Mouse (Mus musculus) MN1 (cell line): ENCODE measurements around the gene 6030452D12Rik.

Experiments
- DNase-seq: peaks from one replicate; pipeline ENCODE4 v3.0.0-alpha.2; 2016; ENCODE audit warnings: low spot score

The 6030452D12Rik gene

DNA sequence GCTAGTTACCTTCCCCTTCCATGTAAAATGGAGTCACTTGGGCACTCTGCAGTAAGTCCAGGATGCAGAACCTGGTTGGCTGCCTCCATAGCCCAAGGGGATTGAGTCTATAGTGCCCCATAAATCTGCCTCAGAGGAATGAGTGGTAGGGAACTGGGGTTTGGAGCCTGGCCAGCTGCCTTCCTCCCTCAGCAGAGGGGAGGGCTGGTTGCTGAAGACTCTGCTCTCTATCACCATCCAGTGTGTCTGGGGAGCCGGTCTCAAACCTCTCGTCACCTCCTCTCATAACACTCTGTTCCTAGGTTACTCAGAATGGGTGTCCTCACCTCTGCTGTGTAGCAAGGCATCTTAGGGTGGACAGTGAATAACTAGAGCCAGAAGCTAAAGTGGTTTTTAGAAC is 16.3 kb downstream of the 6030452D12Rik start:
- DNase-seq = no peak

DNA sequence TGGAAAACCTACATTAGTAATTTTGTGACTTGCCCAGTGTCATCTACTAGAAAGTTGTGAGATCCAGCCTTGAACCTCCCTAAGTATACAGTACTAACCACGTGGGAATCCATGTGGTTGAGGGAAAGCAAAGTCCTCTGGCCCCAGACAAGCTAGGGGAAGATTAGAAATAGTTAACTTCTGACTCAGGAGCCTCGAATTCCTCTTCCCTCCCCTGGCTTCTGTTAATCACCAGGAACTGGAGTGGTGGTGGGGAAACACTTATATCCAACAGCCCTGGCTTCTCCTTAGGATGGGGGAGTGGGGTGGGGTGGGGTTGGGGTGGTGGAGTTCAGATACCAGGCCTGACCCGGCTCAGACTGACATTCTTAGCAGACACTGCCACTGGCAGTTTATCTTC is 18.4 kb downstream of the 6030452D12Rik start:
- DNase-seq = no peak

DNA sequence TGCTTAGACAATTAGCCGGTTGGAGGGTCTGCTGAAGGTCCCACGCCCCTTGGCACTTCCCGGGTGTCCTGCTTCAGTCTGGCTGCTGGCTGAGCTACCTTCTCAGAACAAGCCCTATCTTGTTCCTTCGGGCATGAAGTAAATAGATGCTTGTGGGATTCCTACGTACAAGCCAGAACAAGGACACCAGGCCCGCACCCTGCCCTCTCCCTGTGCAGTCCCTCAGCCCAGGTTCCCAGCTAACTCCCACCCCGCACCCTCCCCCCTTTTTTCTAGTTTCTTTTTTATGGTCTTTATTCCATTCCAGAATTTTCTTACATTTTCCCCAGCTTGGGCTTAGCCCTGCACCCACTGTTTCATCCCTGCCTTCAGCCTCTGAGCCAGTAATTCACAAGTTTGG is 20.3 kb downstream of the 6030452D12Rik start:
- DNase-seq = no peak

DNA sequence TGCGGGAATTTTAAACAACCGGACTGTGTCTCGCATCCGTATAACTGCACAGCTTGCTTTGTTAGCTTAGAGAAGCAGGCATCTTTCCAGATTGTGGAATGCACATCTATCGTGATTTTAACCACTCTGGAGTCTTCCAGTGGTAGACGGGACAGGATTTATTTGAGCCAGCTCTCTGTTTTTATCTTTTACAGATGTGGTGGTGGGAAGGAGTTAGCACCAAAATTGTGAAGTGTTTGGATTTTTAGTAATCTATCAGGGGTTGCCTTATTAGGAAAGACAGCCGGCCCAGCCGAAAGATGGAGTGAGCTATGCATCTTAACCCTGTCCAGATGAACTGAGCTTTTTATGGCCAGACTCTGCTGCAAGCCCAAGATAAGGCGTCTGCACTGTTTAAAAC is 21.5 kb downstream of the 6030452D12Rik start:
- DNase-seq = no peak

DNA sequence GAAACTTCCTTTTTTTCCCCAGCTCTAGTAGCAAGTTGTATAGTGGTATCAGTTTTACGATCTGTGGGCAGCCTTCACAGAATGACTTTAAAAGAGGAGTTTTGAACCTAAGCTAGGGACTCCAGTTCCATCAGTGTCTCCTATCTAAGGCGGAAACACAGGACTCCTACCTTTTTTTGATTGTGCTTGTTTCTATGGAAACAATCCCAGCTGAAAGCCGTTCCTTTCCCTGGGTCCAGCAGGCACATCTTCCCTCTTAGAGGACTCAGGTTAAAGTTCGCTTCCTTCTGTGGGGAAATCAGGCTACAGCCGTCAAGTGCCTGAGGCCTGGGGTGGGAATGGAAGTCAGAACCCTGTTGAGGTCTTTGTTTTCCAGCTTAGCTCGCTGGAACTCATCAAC is 26.4 kb downstream of the 6030452D12Rik start:
- no peak for DNase-seq

DNA sequence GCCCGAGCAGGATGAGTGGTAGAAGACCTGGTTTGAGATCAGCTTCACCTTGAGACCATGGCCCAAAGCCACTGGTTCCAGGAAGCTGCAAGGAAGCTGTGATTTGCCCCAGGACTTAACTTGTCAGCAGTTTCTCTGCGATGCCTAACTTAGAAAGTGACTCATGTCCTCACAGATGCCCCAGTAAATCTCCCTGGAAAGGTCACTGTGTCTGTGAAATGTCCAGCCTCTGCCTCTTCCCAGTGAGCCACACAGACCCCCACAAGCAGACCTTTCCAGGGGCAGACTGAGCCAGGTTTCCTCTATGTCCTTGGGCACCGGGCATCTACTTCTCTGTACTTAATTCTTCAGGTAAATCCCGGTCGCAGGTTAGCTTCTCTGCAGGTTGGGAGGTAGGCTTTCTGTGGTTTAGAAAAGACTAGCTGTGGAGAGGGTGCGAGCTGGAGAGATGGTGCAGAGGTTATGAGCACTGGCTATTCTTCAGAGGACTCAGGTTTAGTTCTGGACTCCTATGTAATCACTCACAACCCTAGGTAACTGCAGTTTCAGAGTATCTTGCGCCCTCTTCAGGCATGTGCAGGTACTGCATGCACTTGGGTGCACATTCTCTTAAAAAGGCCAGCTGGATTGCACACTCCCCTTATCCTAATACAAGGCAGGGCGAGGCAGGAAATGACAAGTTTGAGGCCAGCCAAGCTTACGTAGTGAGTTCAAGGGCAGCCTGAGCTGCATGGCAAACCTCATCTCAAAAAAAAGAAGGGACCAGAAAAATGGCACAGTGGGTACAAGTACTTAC is 27.1 kb downstream of the 6030452D12Rik start:
- no peak for DNase-seq

DNA sequence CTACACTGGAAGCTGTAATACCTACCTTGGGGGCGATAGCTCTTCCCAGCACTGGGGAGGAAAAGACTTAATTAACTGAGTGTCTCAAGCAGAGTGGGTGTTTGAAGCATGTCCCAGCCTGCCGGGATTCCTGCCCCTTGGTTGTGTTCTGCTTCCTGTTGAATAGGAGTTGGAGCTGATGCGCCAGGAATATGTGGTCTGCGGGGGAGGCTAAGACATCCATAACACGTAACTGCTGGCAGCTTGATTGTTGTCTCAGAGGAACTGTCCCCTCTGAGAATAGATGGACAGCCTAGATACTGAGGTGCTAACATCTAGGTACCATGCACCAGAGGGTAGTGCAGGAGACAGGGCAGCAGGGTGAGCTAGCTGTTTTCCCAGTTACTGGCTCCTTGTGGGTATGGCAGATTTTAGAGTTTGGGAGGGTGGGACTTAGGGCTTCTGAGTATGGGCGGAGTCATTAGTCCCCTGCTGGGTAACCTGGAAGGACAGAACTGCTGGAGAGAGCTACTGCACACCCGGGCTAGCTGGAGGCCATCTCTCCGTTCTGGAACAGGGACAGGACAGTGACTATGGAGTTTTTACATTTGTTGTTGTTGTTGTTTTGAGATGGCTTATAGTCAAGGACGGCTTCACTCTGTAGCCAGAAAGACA is 28.4 kb downstream of the 6030452D12Rik start:
- no peak for DNase-seq

DNA sequence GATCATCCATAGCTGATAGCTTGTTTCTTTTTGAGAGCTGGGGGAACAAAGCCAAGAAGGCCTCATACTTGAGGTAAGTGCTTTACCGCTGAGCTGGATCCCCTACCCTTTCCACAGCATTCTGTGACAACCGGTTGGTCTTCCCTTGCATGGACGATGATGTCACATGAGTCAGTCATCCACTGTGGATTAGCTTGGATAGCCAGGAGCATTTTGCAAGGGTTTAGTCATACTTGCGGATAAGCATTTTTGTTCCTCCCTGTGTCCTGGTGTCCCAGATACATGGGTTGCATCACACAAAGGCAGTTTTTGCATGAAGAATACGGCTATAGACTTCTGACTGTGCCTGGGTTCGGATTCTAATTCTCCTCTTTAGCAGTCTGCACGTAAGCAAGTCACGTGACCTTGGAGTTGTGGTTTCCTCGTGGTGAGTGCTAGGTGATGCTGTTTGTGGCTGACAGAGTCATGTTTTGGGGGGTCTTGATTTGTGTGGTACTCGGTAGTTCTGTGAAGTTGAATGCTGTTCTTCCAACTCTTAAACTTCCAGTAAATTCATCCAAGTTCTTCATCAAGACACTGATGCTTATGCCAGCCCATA is 29.7 kb downstream of the 6030452D12Rik start:
- no peak for DNase-seq

DNA sequence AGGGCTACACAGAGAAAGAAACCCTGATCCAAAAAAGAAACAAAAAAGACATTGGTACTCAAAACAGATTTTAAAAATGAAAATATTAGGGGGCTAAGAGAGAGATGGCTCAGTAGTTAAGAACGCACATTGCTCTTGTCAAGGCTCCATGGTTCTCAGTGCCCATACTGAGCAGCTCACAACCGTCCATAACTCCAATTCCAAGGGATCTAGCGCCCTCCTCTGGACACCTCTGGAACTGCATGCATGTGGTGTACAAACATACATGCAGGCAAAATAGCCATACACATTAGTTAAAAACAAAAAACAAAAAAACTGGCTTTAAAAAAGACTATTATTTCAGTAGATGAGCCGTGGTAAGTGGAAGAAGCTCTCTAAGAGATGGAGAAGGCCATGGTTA is 30.2 kb downstream of the 6030452D12Rik start:
- DNase-seq = no peak

DNA sequence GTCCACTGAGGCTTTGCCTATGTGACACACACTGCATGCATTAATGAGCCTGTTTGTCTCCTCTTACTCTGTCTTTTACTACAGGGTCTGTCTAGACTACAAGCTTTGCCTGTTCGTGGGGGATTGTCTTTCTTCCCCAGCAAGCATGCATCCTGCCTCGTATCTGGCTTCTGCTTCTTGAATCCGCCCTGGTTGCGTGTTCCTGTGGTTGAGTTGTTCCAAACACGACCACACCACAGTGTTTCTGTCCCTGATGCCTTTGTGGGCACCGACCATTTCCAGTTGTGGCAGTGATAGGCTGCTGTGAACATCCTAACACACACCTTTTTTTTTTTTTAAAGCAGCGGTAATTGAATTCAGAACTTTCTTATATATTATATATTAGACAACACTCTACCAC is 33.4 kb downstream of the 6030452D12Rik start:
- DNase-seq = no peak

DNA sequence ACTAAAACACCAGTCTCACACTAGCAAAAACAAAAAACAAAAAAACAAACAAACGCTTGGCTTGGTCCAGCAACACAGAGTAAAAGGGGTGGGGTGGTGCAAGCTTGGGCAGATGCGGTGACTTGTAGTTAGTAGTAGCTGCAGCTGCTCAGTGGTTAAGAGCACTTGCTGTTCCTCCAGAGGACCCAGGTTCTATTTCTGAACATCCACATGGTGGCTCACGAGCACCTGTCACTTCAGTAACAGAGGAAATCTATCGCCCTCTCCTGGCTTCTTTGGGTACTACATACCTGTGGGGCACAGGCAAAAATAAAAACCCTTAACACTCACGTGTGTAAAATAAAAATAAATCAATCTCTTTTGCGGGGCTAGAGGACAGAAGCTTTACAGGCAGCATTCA is 34.1 kb downstream of the 6030452D12Rik start:
- DNase-seq = peak; percentile 43

DNA sequence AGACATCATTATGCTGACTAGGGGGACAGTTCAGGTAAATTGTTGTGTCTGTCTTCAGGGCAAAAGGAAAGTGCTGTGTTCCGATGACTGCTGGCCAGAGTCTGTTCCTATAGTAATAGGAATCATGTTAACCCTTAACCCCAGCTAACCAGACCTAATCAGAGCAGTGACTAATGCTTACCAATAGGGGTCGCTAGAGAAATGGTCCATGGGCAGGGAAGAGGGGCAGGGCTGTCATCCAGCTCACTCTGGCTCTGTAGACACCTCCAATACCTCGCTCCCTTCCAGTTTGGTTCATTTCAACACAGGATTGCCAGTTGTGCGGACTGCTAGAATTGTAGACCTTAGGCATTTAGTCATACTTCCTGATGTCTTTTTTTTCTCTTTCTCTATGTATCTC is 35.1 kb downstream of the 6030452D12Rik start:
- no peak for DNase-seq

DNA sequence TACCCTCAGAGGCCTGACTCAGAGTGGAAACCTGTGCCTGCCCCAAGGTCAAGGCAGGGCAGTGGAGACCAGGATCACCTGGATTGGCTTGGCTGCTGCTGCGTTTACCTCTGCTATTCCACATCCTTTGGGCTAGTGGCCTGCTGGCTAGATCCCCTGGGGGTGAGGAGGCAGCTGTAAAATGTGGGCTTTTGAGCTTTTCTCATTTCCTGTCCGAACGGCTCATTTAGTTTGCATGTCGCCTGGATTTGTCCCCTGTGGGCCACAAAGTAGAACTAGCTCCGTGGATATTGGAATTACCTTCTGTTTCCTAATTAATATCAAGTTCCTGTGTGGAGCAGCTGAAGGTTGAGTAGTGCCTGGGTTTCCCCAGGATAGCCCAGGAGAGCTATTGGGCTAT is 38.9 kb downstream of the 6030452D12Rik start:
- no peak for DNase-seq

DNA sequence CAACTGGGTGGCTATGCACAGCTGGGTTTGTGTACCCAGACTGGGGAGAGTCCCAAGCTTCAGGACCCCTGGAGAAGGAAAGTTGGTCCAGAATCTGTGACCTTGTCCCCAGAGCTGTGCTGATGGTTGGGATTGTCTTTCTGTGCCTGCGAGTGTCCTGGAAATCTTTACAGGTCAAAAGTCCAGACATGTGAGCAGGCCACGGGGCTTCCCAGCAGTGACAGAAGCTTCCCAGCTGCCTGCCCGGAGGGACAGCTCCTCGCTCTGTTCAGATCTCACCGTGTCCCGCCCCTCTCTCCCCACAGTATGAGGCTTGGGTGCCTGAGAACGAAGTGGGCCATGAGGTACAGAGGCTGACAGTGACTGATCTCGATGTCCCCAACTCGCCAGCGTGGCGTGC is 40.7 kb downstream of the 6030452D12Rik start:
- no peak for DNase-seq

DNA sequence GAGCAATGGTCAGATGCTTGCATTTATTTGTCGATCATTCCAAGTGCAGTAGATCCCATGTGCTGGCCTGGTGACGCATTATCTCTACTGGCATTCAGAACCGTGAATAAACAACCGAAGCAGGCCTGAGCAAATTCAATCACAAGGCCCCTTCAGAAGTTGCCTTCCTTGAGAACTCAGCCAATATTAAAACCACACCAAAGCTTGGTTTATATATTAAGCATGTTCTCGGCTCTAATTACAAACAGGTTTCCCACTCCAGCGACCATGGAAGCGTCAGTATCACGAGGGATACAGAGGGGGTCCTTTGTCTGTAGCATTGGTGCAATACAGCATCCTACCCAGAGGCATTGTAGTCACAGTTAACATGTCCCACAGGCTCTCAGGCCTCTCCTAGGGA is 42.7 kb downstream of the 6030452D12Rik start:
- no peak for DNase-seq

DNA sequence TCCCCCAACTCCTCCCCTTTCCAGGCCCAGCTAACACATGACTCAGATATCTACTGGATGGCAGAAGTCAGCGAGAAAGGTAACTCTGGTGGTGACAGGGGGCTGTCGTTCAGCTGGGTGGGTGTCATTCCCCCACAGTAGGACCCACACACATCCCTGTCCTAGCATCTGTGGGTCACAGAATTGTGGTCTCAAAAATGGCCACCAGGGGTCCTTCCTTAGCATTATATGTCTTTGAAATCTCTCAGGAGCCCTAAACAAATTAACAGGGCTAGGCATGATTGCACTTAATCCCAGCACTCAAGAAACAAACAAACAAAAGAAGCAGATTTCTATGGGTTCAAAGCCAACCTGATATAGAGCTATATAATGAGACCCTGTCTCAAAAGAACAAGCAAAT is 44.8 kb downstream of the 6030452D12Rik start:
- no peak for DNase-seq

DNA sequence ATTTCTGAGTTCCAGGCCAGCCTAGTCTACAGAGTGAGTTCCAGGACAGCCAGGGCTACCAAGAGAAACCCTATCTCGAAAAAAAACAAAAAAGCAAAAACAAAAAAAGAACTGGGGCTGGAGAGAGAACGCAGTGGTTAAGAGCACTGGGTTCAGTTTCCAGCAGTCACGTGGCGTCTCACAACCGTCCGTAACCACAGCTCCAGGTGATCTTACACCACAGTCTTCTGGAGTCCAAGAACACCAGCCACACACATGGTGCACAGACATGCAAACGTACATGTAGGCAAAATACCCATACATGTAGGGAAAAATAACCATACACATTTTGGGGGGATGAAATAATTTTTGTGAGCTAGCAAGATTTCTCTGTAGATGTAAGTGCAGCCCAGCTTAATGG is 46.4 kb downstream of the 6030452D12Rik start:
- DNase-seq = no peak

DNA sequence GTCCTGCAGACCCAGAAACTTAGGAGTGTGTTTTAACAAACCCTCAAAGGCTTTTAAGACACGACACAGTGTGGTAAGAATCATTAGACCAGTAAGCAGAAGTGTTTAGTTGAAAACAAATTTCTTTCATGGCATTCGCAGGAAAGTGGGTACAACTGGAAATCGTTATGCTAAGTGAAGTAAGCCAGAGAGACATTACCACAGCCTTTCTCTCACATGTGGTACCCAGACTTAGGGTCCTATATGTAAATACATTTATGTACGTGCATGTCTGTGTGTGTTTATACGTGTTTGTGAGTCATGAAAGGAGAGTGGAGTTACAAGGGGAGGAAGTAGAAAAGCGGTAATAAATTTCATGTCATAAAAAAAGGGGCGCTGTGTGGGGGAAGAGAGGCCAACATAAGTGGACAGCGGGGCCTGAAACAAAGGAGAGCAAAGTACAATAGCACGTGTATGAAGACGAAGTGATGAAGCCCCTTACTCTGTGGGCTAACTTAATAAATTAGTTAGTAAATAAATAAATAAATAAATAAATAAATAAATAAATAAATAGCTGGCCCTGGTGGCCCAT is 48.1 kb downstream of the 6030452D12Rik start:
- no peak for DNase-seq

DNA sequence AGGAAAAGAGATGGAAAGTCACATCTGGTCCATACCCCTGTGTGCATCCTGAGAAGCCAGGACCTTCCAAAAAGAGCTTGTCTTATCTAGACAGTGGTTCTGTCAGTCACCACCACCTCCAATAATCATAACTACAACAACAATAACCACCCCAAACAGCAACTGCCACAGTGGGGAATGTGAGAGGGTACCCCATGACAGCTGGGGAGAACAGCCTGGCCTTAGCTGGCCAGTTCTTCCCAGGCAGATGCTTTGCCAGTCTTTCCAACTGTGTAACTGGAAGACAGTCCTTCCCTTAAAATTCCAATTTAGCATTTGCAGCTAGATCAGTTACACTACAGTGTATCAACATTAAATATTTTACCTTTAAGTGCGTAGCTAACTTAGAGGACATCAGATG is 50.6 kb downstream of the 6030452D12Rik start:
- DNase-seq = no peak

DNA sequence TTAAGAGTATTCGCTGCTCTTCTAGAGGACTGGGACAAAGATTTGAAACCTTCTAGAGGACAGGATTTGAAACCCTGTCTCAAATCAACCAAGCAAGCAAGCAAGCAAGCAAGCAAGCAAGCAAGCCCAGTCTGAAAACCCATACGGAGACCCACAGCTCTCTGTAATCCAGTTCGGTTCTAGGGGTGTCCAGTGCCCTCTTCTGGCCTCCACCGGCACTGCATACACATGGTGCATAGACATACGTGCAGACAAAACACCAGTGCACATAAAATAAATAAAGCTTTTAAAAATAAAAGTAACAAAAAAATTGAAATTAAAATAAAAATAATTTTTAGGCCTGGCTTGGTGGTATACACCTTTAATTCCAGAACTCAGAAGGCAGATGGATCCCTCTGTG is 53.7 kb downstream of the 6030452D12Rik start:
- no peak for DNase-seq

DNA sequence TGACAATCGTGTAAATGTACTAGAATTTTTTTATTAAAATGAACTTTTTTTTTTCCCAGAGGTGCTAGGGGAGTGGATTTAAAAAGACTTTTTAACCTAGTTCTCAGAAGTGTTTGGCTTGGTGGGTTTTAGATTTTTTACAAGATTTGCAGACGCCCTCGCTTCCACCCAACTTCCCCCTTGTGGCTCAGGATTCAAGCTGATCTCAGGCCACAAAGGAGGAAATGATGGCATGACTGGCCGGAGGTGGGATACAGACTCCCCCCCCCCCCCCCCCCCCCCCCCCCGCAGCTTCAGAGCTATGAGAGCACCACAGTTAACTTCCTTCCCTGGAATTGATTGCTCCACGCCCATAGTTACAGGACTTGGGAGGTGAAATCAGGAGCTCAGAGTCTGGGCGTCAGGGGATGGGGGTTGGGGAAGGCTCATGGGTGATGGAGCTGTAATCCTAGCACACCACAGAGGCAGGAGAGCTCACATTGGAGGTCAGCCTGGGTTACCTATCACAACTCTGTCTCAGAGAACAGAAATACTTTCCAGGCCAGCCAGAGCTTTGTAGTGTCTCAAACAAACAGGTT is 55.8 kb downstream of the 6030452D12Rik start:
- no peak for DNase-seq
